Mouse (Mus musculus) embryo, embryonic 11 days (tissue): ENCODE data around the gene Cdk5rap3.

ENCODE experiments used
- DNase-seq: peaks from one replicate; pipeline ENCODE4 v3.0.0-alpha.2; 2015

The Cdk5rap3 gene

DNA sequence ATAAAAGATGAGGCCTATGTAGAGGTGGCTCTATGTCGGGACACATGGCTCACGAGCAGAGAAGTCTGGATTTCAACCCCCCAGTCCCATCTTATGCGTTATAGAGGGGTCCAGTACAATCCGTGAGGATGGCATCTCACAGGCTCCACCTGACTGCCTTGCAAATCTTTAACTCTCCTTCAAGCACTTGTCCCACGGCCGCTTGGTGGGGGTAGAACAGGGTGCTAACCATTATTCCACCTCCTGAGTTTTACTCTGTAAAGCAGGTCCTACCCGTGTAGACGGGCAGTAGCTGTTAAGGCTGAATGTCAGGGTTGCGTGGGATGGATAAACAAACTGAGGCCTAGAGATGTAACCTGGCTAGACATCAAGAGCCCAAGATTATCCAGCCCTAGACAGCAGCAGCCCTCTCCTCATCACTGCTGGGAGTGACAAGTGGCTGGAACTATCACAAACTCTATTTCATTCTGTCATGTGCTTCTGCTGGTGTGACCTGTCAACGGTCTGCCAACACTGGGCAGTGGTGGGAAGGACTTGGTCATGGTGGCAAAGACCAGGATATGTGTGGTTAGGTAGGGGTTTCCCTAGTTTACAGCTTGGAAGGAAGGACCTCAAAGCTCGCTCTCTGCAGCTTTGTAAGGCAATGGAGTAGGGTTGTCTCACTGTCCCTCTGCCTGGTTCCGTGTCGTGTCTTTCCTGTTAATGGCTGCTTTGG, 17.4 kb upstream of the Cdk5rap3 start:
- DNase-seq, result no peak

DNA sequence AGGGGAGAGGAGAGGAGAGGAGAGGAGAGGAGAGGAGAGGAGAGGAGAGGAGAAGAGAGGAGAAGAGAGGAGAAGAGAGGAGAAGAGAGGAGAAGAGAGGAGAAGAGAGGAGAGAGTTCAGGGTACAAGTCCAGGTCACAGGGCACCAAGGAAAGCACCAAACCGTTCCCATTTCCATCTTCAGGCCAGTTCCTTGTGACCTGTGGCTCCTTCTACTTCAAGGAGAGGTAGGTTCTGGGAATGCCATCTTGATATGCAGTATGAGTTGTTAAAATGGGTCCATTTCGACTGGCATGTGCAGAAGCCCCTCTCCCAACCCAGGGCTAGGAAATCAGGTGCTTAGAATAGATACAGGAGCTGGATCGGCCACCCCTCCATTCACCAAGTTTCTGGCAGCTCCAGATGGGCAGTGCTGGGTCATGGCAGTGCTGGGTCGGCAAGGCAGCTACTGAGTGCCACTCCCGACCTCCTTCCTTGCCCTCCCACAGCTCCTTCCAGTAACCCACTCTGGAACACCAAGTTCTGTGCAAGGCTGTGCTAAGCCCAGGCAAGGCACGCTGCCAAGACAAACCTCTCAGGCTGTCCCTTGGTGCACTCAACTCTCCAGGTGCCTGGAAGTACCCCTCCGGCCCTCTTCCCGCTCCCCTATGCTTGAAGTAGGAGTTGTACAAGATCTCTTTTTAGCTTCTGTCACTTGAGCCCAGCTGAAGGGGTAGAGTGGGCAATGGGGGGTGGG, 15.2 kb upstream of the Cdk5rap3 start:
- DNase-seq, result no peak

DNA sequence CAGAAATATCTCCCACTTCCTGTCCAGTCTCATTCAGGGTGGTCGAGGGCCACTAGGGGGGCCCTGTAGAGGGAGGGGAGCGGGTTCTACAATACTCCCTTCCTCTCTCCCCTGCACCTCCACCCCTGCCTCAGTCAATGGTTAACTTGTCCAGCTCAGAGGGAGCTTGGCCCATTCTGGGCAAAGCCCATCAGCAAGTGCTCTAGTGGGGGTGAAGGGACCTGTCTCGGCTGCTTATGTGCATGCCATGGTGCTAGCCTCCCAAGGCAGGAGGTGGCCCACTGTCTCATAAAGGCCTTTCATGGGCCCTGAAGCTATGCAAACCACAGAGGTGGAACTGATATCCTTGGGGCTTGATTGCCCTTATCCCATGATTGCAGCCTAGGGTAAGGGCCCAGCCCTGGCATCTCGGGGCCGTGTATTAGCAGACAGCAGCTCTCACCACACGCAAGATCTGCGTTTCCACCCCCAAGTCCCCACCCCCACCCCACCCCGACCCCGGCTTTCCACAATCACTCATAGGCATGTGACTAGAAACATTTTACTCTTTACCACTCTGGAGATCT, 13.6 kb upstream of the Cdk5rap3 start:
- no peak for DNase-seq

DNA sequence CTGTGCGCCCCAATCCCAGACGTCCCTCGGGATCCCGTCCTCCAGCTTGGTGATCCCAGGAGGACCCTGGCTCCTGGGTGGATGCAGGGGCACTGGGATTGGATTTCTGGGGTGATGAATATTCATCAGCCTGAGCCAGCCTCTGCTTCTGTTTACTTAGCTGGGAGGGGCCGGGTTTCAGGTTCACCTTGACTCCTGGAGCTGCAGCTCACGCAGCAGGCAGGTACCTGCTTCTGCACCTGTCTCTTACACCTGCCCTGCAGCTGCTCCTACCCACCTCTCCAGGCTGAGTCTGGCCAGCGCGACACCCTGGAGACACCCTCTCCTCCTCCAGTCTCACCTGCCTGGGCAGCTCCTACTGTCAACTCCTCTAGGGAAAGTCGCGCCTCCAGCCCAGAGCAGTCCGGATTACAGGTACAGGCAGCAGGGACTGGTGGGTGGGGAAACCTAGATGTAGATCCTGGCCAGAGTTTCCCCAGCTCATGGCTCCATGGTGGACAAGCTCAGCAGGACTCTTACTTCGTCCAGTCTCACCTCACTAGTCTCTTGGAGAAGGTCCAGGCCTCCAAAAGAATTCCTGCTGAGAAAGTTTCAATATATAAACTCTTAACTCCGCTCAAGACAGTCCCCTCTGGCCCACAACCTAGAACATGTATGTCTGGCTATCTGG, 12.9 kb upstream of the Cdk5rap3 start:
- DNase-seq, result no peak

DNA sequence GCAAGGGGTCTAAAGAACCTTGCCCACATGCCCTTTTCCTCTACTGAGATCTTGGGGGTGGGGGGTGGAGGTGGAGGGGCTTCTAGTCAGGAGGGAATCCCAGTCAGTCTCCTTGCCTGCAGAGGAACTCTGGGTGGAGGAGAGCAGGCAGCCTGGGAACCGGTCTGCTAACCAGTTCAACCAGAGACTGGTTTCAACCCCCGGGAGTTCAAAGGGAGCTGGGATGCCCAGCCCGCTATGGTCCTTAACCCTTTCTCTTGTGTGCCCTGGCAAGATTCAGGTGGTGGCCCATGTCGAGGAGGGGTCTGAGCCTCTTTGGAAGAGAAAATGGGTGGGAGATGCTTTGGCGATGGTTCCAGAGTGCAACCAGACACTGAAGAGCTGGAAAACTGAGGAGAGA, 12.4 kb upstream of the Cdk5rap3 start:
- DNase-seq, result peak; percentile 17

DNA sequence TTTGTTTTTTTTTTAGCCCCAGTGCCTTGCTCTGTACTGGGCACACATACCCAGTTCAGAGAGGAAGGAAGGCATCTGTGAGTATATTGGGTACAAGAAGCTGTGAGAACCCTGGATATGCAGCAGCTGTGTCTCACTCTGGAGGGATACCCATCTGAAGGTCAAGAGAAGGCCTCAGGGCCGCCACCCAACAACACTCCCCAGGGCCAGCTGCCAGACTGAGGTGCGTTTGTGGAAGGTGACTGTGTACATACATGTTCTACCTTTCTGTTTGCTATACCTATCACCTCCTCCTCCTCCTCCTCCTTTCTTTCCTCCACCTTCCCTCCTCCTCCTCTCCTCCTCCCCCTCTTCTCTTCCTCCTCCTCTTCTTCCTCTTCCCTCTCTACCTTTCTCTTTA, 11.8 kb upstream of the Cdk5rap3 start, which contains the start of gene Prr15l:
TSS of gene Prr15l (plus strand) at position 17 of the 400 bp plus-strand sequence.
- DNase-seq, result no peak

DNA sequence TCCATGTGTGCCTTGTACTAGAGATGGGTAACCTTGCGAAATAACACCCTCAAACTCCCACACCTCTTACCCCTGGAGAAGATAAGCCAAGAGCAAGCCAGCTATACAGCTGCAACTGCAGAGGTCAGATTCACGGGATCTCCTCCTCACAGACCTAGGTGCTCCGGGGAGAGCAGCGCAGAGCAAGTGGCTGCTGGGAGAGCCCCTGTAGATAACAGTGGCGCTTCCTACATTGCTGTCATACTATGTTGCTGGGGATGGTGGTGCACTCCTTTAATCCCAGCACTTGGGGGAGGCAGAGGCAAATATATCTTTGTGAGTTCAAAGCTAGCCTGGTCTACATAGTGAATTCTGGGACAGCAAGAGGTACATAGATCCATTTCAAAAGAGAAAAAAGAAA, 10.3 kb upstream of the Cdk5rap3 start:
- DNase-seq, result no peak

DNA sequence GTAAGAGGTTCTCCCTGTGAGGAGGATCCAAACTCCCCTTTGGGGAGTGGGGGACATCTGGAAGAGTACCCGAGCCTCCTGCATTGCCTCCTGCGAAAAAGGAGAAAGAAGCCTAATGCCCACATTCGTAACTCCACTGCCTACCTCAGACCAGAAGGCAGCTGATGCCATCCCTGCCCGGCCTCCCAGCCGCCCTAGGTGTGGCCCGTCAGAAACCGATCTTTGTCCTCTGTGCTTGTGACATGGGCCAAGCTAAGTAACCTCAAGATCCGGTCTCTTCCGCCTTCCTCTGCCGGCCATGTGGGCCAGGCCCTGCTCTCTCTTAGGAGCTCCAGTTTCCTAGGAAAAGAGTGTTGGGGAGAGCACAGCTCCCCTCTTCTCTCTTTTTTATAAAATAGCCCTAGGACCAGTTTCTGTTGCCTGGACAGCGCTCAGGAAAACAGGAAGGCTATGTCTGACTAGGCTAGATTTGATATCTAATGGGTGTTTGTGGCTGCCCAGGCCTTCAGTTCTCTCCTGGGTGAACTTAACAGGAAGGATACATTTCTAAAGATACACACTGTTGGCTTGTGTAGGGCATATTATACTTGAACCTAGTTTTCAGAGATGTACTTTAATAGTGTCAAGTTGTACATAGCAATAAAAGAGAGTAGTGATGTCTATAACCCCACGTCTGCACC, 9.3 kb upstream of the Cdk5rap3 start:
- no peak for DNase-seq

DNA sequence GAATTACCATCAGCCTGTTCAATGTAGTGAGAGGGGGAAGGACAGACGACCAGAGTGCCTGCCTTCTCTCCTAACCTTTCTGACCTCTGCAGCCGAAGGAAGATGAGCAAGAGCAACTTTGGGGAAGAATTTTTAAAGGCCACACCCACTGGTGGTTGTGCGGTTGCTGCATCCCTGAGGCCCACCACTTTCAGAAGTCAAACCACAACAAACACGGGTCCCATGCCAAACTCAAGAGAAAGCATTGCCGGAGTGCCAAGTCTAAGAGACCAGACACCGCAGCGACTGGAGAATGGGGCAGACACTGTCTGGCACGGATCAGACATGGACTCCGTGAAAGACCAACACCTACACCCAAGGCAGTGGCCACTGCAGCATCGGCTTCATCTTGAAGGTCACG, 8.6 kb upstream of the Cdk5rap3 start:
- DNase-seq, result no peak

DNA sequence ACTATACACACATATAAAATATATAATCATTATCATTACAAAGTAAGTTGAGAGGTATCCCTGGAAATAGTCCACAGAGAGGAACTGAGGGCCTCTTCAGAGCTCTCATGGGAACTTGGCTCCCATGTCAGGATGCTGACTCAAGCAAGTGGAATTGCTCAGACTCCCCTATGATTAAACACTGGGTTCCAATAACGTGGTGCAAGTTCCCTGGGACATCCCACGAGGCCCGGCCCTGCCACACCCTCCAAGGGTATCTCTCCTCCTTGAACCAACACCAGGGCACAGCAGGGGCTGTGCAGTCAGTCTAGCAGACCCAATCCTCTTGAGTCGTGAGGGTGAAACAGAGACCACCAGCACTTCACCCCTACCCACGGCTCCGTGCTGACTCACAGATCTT, 2.7 kb upstream of the Cdk5rap3 start:
- DNase-seq, result no peak

DNA sequence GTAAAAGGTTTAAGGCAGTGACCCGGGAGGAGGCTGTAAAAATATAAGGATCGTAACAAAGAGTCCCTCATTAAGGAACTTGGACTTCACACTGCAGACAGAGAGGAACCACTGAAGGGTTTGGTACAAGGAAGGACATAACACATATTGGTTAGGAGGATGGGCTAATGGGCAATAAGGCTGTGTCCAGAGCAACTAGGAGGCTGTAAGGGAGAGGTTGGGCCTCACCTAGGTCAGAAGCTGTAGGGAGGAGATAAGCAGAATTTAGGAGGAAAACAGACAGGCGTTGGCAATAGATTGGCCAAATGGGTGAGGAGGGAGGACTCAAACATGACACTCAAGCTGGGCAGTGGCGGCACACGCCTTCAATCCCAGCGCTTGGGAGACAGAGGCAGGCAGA, 1.1 kb upstream of the Cdk5rap3 start:
- no peak for DNase-seq

DNA sequence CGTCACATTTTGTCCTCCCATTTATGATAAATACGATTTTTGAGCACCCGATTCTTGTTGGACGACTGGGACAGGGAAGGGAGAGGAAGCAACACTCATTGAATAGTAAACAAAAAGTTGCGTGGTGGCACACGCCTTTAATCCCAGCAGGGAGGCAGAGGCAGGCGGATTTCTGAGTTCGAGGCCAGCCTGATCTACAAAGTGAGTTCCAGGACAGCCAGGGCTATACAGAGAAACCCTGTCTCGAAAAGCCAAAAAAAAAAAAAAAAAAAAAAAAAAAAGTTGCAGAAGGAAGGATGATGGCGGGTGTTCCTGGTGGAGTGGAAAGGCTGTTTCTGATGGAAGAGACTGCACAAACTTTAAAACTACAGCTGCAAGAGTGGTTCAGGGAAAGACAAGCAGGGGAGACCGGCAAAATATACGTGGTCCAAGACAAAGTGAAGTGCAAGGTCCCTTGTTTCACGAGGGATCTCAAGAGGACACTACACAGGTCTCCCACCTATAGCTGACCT, 645 bp upstream of the Cdk5rap3 start:
- no peak for DNase-seq

DNA sequence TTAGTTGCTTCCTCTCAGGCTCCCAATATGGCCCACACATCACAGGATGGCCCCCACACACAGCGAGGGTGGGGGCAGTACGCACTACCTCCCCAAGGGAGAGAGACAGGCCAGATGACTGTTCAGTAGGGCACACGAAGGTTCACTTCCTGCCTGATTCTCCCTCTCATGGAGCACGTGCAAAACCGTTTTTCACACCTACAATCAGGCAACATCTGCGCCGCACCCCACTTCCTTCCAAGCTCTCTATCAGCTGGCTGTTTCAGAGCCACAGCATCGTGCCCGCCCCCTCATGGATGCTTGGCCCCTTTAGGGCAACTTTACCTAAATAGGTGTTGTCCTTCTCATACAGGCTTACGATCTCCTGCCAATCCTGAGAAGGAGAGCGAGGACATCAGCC, 3.6 kb downstream of the Cdk5rap3 start:
- no peak for DNase-seq

DNA sequence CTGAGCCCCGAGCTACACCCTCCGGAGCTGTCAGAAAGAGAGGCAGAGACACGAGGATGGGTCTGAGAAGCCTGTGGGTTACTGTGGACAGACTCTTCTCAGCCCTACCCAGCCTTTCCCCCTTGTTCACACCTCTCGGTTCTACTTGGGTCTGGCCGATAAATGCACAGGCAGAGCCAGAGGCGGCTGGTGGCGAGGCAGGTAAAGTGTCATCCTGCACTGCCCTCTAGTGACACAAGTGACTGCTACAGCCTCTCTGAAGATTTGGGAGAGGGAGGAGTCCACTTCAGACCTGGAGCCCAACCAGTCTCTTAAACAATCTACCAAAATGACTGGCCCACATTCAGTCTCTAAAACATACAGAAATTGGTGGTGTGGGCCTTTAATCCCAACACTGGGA, 6.3 kb downstream of the Cdk5rap3 start:
- DNase-seq, result peak; percentile 92

DNA sequence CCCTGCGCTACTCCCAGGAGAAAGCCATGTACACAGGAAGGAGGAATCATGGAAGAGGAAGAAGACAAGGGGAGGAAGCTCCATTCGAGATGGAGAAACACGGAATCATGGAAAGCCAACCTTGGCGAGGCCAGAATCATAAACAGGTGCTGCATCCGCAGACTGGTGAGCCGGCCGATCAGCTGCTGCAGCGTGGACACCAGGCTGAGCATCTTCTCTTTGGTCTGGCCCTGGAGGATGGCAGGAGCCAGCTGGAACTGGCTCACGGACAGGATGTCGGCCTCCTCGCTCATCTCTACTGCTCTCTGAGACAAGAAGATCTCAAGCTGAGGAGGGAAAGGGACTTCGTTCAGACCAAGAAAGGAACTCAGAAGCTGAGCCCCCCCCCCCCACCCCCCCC, 7.7 kb downstream of the Cdk5rap3 start:
- DNase-seq, result no peak

DNA sequence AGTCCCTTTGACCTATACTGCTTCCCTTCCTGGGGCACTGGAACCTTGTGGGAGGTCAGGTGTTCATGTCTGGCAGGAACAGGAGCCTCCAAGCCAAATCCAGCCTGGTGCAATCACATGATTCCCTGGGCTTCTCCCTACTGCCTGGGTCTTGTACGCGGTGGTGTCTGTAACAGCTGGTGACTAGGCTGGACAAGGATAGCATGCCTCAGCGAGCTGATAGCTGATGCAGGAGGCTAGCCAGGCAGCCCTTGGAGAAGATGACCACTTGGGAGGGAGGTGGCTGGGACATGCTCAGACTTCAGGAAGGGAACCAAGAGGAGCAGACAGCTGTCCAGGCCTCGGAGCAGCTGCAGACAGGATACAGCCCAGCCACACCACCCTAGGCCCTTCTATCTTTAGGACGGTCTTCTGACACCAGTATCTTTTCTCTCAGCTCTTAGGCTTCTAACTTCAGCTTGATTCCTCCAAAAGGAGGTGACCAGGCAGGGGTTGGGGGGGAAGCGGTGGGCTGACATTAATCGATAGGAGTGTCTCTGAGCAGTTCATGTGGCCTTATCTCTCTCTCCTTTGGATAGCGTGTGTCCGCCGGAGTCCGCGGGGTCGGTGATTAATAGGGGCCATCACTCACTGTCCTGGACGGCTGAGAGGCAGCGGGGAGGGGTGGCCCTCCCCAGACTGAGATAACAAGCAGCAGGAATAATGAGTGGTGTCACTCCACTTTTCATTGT, 9.7 kb downstream of the Cdk5rap3 start:
- peak; percentile 56 for DNase-seq

DNA sequence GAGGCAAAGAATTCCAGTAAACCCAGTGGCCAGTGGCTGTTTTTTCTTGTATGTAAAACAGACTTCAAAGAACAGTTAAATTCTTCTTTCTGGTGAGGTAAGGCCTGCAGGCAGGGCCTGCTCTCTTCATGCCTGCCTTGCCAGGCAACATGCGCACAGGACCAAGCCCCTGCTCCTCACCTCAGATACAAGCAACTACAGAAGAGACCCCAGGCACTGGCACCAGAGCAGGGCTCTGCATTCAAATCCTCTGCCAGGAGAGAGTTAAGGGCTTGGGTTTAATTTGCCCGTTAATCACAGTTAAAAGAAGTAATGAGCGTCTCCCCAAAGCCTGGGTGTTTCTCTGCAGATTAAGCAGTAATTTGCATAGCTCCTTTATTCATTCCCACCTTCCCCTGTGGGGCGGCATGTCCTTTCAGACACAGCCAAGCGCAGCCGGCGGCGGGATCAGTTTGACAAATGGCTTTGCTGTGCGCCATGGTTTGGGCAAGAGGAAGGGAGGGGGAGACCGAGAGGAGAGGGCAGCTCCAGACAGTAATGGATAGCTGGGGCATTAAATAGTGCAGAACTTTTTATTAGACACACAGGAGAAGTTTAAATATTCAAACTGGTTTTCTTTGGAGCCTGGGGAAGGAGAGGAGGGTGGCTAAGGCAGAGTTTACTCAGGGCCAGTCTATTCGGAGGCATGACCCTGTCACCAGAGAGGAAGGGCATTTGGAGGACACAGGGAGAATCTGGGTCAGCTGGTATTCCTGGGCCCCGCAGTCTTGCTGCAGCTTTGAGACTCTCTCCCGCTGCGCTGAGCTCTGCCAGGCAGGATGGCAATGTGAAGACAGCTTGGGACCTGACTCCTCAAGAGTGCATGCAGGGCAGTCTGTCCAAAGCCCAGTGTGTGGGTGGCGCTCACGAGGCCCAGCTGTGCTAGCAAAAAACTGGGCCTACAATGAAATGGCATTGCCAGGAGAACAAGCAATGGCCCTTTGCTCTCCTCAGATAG, 13.4 kb downstream of the Cdk5rap3 start:
- DNase-seq, result peak; percentile 91

DNA sequence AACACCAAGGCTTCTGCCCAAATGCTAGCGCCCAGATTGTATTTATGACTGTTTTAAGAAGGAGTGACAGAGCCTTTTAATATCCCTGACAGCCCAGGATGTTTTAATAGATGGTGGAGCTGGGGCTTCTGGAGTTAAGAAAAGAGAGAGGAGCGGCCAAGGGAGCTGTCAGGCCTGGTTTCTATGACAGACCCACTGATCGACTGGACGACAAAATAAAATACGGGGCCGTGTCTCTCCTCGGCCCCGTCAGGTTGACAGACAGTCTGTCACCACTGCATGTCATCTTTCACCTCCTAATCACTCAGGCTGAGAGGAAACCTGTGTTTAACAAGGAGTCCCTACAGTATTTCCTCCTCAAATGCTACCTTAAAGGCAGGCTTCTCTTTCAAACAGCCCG, 15.0 kb downstream of the Cdk5rap3 start:
- DNase-seq, result no peak

DNA sequence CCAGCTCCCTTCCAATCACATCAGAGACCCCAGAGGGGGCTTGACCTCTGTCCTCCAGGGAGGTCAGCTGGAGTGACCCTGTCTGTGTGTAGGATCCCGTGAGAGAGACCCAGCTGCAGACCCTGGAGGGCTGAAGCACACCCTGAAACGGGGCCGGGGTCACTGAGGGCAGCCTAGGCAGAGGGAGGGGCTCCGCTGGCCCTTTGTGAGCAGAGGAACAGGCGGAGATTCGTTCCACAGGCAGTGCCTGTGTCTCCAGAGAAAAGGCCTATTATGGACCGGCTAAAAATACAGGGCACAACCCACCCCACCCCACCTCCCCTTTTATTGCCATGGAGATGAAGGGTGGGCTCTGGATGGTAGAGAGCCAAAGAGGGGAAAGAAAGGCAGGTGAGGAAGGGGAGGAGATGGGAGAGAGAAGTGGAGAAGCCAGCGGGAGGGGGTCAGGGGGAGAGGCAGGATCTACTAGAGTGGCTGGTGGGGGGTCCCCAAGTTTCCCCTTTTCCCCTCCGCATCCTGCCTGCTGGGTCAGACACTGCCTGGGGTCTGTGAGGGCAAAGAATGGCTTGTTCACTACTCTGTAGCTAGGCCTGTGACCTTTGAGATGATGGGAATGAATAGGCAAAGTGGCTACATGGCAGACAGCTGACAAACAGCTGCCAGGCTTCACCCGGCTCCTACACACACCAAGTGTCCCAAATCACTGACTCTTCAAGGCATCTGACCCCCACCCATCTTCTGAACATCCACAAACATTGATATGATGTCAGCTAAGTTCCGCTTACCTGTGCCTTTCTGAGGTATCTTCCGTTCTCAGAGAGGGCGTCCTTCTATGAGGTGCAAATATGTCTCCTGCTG, 16.6 kb downstream of the Cdk5rap3 start:
- peak; percentile 92 for DNase-seq

DNA sequence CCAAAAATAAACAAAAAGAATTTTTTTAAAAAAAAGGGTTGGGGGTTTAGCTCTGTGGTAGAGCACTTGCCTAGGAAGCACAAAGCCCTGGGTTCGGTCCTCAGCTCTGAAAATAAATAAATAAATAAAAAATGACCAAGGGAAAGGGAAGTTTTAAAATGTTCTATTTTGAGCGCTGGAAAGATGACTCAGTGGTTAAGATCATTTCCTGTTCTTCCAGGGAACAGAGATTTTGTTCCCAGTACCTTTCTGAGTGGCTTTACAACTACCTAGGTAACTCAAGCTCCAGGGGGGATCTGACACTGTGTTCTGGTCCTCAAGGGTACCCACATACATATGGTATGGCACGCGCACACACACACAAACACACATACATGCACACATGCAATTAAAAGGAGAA, 20.4 kb downstream of the Cdk5rap3 start:
- no peak for DNase-seq
